Mouse (Mus musculus): ENCODE results near the gene Gm9507. TPM values are rescaled to one million over a fixed set of nuclear protein-coding genes. Genes with fewer than 3 reads are reported as not detected.

Gene Gm9507
- polyA plus RNA-seq (2015; fragmentation: Nextera tagmentation; extraction: Ambion mirVana) = not detected in 2 replicates

DNA sequence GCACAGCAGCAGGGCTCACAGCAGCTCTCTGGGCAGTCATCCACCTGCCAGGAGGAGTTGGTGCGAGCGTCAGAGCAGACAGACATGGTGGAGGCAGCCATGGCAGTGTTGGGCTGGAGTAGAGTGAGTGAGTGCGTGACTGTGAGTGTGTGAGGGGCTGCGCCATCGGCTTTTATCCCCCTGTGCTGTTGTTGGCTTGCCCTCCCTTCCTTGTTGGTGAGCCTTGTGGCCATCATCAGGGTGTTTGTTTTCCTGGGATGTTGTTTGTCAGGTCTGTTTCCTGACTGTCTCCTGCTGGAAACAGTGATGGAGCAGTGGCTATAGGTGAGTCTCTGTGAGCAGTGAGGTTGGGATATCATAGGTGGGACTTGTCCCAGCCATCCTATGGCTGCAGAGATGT lies at the start of gene Gm9507:
TSS of gene Gm9507 (minus strand) at position 101 of the 400 bp plus-strand sequence.
- H3K9me3 ChIP-seq = no peaks in the 10 kb centered on the region
- no peaks in the 10 kb centered on the region for H3K36me3 ChIP-seq
- no peak within 1 kb of the TSS for H3K27ac ChIP-seq
- 47% methylated on average over 5 of the region's 5 CpGs for WGBS
- no peak for ATAC-seq (ENCODE audit: borderline replicate concordance, extremely low read depth, low FRiP score, low TSS enrichment)
- H3K27me3 ChIP-seq = peaks cover 5% of the 10 kb centered on the region; the same call in 1 of the 2 replicates
- no peaks in the 10 kb centered on the region for H3K4me1 ChIP-seq
- no peak within 1 kb of the TSS for H3K4me3 ChIP-seq
- no peak within 1 kb of the TSS for H3K9ac ChIP-seq
- no peak within 1 kb of the TSS for H3K4me2 ChIP-seq

DNA sequence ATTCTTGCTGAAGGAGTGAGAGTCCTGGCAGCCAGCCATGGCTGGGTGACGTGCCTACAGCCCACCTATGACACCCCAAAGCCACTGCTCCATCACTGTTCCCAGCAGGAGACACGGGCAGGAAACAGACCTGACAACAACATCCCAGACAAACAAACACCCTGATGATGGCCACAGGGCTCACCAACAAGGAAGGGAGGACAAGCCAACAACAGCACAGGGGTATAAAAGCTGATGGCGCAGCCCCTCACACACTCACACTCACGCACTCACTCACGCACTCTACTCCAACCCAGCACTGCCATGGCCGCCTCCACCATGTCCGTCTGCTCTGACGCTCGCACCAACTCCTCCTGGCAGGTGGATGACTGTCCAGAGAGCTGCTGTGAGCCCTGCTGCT lies 40.9 kb upstream of the Gm9507 start, which contains the start of gene Gm10318:
TSS of gene Gm10318 (plus strand) at position 301 of the 400 bp plus-strand sequence.
- no peak for ATAC-seq (ENCODE audit: borderline replicate concordance, extremely low read depth, low FRiP score, low TSS enrichment)
- Histone ChIP-seq H3K9ac (no peak within 1 kb of the TSS), H3K36me3 (no peaks in the 10 kb centered on the region), H3K4me2 (no peak within 1 kb of the TSS), H3K27me3 (no peaks in the 10 kb centered on the region), H3K4me3 (no peak within 1 kb of the TSS), H3K4me1 (no peaks in the 10 kb centered on the region), H3K9me3 (no peaks in the 10 kb centered on the region), H3K27ac (no peak within 1 kb of the TSS)
- 59% methylated on average over 9 of the region's 9 CpGs for WGBS

GRCm38 (mm10) chr10:77847538-77847937 lies 35.9 kb upstream of the Gm9507 start:
- 0 out of 2 replicates have a peak, but pooled peaks have one; percentile 31 for ATAC-seq (ENCODE audit: borderline replicate concordance, extremely low read depth, low FRiP score, low TSS enrichment)
- H3K27ac ChIP-seq = no peak overlapping the region
- no peak overlapping the region for H3K9ac ChIP-seq
- H3K27me3 ChIP-seq = no peaks in the 10 kb centered on the region
- no peak overlapping the region for H3K4me3 ChIP-seq
- no peaks in the 10 kb centered on the region for H3K9me3 ChIP-seq
- H3K36me3 ChIP-seq = no peaks in the 10 kb centered on the region
- H3K4me1 ChIP-seq = no peaks in the 10 kb centered on the region
- no peak overlapping the region for H3K4me2 ChIP-seq
- WGBS = 73% methylated on average over 2 of the region's 2 CpGs

DNA sequence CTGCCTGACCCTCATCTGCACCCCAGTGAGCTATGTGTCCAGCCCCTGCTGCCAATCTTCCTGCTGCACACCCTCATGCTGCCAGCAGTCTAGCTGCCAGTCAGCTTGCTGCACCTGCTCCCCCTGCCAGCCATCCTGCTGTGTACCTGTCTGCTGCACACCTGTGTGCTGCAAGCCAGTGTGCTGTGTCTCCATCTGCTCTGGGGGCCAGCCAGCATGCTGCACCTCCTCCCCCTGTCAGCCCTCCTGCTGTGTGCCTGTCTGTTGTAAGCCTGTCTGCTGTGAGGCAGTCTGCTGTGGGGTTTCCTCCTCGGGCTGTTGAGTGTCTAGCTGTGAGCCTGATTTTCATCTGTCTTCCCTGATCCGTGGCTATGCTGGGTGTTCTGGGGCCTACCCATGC lies 35.3 kb upstream of the Gm9507 start:
- no peaks in the 10 kb centered on the region for H3K36me3 ChIP-seq
- WGBS = 7% methylated on average over 2 of the region's 2 CpGs

GRCm38 (mm10) chr10:77846503-77846902 lies 34.9 kb upstream of the Gm9507 start, which contains the start of gene Gm36176:
Gene Gm36176, plus strand, starts transcription at chr10:77846803.
- no peaks in the 10 kb centered on the region for H3K36me3 ChIP-seq
- WGBS = 56% methylated on average over 3 of the region's 3 CpGs
- no peak within 1 kb of the TSS for H3K4me2 ChIP-seq
- no peak within 1 kb of the TSS for H3K4me3 ChIP-seq
- H3K9ac ChIP-seq = no peak within 1 kb of the TSS
- no peak within 1 kb of the TSS for H3K27ac ChIP-seq
- H3K9me3 ChIP-seq = no peaks in the 10 kb centered on the region
- H3K4me1 ChIP-seq = no peaks in the 10 kb centered on the region
- no peak for ATAC-seq (ENCODE audit: borderline replicate concordance, extremely low read depth, low FRiP score, low TSS enrichment)
- no peaks in the 10 kb centered on the region for H3K27me3 ChIP-seq

More for the DNA sequence above, 35.3 kb upstream of the Gm9507 start:
- Histone ChIP-seq H3K4me1 (no peaks in the 10 kb centered on the region), H3K27ac (no peak overlapping the region), H3K27me3 (no peaks in the 10 kb centered on the region), H3K4me2 (no peak overlapping the region), H3K9me3 (no peaks in the 10 kb centered on the region), H3K4me3 (no peak overlapping the region), H3K9ac (no peak overlapping the region)
- no peak for ATAC-seq (ENCODE audit: borderline replicate concordance, extremely low read depth, low FRiP score, low TSS enrichment)

DNA sequence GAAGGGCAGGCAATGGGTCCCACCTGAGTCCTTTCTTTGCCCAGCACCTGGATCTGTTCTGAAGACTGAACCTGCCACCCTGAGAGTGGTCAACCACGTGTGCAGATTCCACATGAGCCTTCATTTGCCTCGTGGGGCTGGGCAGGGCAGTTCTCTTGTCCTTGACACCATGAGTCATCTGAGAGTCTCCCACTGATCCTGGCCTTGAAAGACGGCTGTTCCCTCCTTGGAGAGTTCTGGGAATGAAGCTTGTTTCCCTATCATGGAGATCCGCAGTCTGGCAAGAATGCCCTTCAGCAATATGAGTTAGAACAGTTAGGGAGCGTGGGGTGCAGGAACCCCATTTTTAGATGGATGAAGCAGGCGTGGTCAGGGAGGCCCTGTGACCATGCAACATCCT lies 27.4 kb upstream of the Gm9507 start:
- WGBS = 66% methylated on average over 6 of the region's 6 CpGs
- Histone ChIP-seq H3K36me3 (no peaks in the 10 kb centered on the region), H3K27me3 (no peaks in the 10 kb centered on the region), H3K27ac (no peak overlapping the region), H3K4me2 (no peak overlapping the region), H3K9me3 (no peaks in the 10 kb centered on the region), H3K9ac (no peak overlapping the region), H3K4me1 (no peaks in the 10 kb centered on the region), H3K4me3 (no peak overlapping the region)
- ATAC-seq (ENCODE audit: borderline replicate concordance, extremely low read depth, low FRiP score, low TSS enrichment) = no peak

DNA sequence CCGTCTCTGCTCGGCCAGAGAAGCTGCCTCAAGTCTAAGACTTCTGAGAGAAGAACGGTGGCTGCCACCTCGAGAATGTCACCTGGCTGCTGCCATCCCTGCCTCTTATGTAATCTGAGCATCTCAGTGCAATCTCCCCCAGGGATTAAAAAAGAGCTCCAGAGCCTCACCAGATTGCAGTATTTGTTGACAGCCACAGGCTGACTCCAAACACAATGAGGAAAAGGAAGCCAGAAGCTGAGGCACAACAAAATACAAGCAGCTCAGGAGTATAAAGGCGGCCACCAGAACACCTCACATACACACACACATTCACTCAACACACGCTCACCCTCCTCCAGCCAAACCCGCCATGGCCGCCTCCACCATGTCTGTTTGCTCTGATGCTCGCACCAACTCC lies 24.0 kb upstream of the Gm9507 start, which contains the start of gene Krtap10-10:
TSS of gene Krtap10-10 (plus strand) at position 301 of the 400 bp plus-strand sequence.
- H3K9me3 ChIP-seq = no peaks in the 10 kb centered on the region
- H3K4me1 ChIP-seq = no peaks in the 10 kb centered on the region
- no peaks in the 10 kb centered on the region for H3K36me3 ChIP-seq
- no peak within 1 kb of the TSS for H3K9ac ChIP-seq
- WGBS = 54% methylated on average over 9 of the region's 9 CpGs
- no peak within 1 kb of the TSS for H3K4me2 ChIP-seq
- no peak for ATAC-seq (ENCODE audit: borderline replicate concordance, extremely low read depth, low FRiP score, low TSS enrichment)
- no peak within 1 kb of the TSS for H3K27ac ChIP-seq
- H3K27me3 ChIP-seq = no peaks in the 10 kb centered on the region
- no peak within 1 kb of the TSS for H3K4me3 ChIP-seq

- Histone ChIP-seq H3K9me3 (no peaks in the 10 kb centered on the region), H3K27me3 (no peaks in the 10 kb centered on the region), H3K4me2 (no peak within 1 kb of the TSS), H3K4me1 (no peaks in the 10 kb centered on the region), H3K4me3 (no peak within 1 kb of the TSS), H3K36me3 (no peaks in the 10 kb centered on the region), H3K9ac (no peak within 1 kb of the TSS), H3K27ac (no peak within 1 kb of the TSS)
- ATAC-seq (ENCODE audit: borderline replicate concordance, extremely low read depth, low FRiP score, low TSS enrichment) = no peak; the same call in 1 of the 2 replicates
- 40% methylated on average over 6 of the region's 6 CpGs for WGBS
Observed at GRCm38 (mm10) chr10:77826951-77827350, 15.3 kb upstream of the Gm9507 start, which contains the start of gene Krtap10-4. Gene Krtap10-4, minus strand, starts transcription at chr10:77827095.

DNA sequence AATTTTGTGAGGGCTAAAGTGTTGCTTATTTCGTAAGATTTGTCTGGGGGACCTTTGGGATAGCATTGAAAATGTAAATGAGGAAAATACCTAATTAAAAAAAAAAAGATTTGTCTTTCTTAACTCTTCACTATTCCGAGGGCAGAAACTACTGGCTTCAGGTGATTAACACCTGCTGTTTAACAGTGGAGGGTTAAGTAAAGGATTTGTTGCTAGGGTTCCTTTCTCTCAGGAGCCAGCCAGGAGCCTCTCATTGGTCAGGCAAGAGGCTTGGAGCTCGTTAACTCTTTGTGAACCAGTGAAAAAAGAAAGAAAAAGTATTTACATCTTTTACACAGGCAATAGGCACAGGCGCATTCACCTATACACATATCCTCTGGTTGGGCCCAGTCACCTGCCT lies 7.6 kb upstream of the Gm9507 start:
- H3K4me1 ChIP-seq = no peaks in the 10 kb centered on the region

GRCm38 (mm10) chr10:77818523-77818922 lies 6.9 kb upstream of the Gm9507 start:
- 0 out of 2 replicates have a peak, but pooled peaks have one; percentile 27 for ATAC-seq (ENCODE audit: borderline replicate concordance, extremely low read depth, low FRiP score, low TSS enrichment)
- no peak overlapping the region for H3K4me3 ChIP-seq

More for the DNA sequence above, 7.6 kb upstream of the Gm9507 start:
- Histone ChIP-seq H3K27me3 (no peaks in the 10 kb centered on the region), H3K4me2 (no peak overlapping the region), H3K27ac (no peak overlapping the region), H3K9me3 (no peaks in the 10 kb centered on the region), H3K9ac (no peak overlapping the region), H3K36me3 (no peaks in the 10 kb centered on the region), H3K4me3 (no peak overlapping the region)
- WGBS = 34% methylated on average over 4 of the region's 4 CpGs
- no peak for ATAC-seq (ENCODE audit: borderline replicate concordance, extremely low read depth, low FRiP score, low TSS enrichment)

GRCm38 (mm10) chr10:77815514-77815913 lies 3.9 kb upstream of the Gm9507 start:
- Histone ChIP-seq H3K27me3 (peaks cover 5% of the 10 kb centered on the region; the same call in 1 of the 2 replicates), H3K4me3 (no peak overlapping the region), H3K4me1 (no peaks in the 10 kb centered on the region), H3K9me3 (no peaks in the 10 kb centered on the region), H3K36me3 (no peaks in the 10 kb centered on the region), H3K9ac (no peak overlapping the region), H3K27ac (no peak overlapping the region), H3K4me2 (no peak overlapping the region)
- ATAC-seq (ENCODE audit: borderline replicate concordance, extremely low read depth, low FRiP score, low TSS enrichment) = no peak
- WGBS = 24% methylated on average over 5 of the region's 5 CpGs

More at GRCm38 (mm10) chr10:77818523-77818922, 6.9 kb upstream of the Gm9507 start:
- H3K4me2 ChIP-seq = no peak overlapping the region
- H3K27ac ChIP-seq = no peak overlapping the region
- H3K36me3 ChIP-seq = no peaks in the 10 kb centered on the region
- H3K27me3 ChIP-seq = peaks cover 5% of the 10 kb centered on the region; the same call in 1 of the 2 replicates
- H3K9ac ChIP-seq = no peak overlapping the region
- no peaks in the 10 kb centered on the region for H3K9me3 ChIP-seq
- WGBS = 94% methylated on average over 4 of the region's 4 CpGs
- no peaks in the 10 kb centered on the region for H3K4me1 ChIP-seq

DNA sequence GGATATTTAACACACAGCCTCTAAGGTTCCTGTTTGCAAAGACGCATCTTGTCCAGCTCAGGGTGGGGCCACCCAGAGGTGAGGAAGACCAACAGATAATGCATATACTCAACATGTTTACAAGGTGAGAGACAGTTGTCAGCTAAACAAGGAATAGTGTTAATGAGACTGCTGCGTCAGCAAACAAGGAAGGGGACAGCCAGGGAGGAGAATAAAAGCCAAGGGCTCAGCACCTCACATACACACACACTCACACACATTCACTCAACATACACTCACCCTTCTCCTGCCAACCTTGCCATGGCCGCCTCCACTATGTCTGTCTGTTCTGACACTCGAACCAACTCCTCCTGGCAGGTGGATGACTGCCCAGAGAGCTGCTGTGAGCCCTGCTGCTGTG lies 2.7 kb upstream of the Gm9507 start, which contains the start of gene Gm2696:
TSS of gene Gm2696 (plus strand) at position 301 of the 400 bp plus-strand sequence.
- no peak within 1 kb of the TSS for H3K4me2 ChIP-seq
- H3K36me3 ChIP-seq = no peaks in the 10 kb centered on the region
- 34% methylated on average over 4 of the region's 4 CpGs for WGBS
- no peak for ATAC-seq (ENCODE audit: borderline replicate concordance, extremely low read depth, low FRiP score, low TSS enrichment)
- H3K9ac ChIP-seq = no peak within 1 kb of the TSS
- H3K27ac ChIP-seq = no peak within 1 kb of the TSS
- no peaks in the 10 kb centered on the region for H3K4me1 ChIP-seq
- no peaks in the 10 kb centered on the region for H3K9me3 ChIP-seq
- H3K4me3 ChIP-seq = no peak within 1 kb of the TSS
- H3K27me3 ChIP-seq = peaks cover 5% of the 10 kb centered on the region; the same call in 1 of the 2 replicates

All from lung, embryonic 15.5 days (tissue).